Mouse (Mus musculus): ENCODE data around the gene Dbp.

The Dbp gene

GRCm38 (mm10) chr7:45711316-45712021 is 6.6 kb downstream of the Dbp start:
- no peak for DNase-seq (ENCODE audit: low read depth, low spot score)

GRCm38 (mm10) chr7:45712022-45712757 is 7.3 kb downstream of the Dbp start:
- no peak for DNase-seq (ENCODE audit: low read depth, low spot score)

- DNase-seq (ENCODE audit: low read depth, low spot score), result no peak
Measured at GRCm38 (mm10) chr7:45713396-45713795, 8.5 kb downstream of the Dbp start.

- no peak for DNase-seq (ENCODE audit: low read depth, low spot score)
Measured at GRCm38 (mm10) chr7:45713881-45714520, 9.1 kb downstream of the Dbp start.

GRCm38 (mm10) chr7:45714630-45715089 is 9.8 kb downstream of the Dbp start:
- no peak for DNase-seq (ENCODE audit: low read depth, low spot score)

- peak; percentile 98 for DNase-seq (ENCODE audit: low read depth, low spot score)
Measured at GRCm38 (mm10) chr7:45715090-45715708, 10.3 kb downstream of the Dbp start, which contains the start of gene Rpl18. TSS of gene Rpl18 (plus strand) at chr7:45715457.

- DNase-seq (ENCODE audit: low read depth, low spot score), result no peak
Measured at GRCm38 (mm10) chr7:45715741-45716459, 11.0 kb downstream of the Dbp start.

- no peak for DNase-seq (ENCODE audit: low read depth, low spot score)
Measured at GRCm38 (mm10) chr7:45716460-45716857, 11.6 kb downstream of the Dbp start.

GRCm38 (mm10) chr7:45716952-45717917 is 12.3 kb downstream of the Dbp start:
- DNase-seq (ENCODE audit: low read depth, low spot score), result no peak

- DNase-seq (ENCODE audit: low read depth, low spot score), result peak; percentile 99
Measured at GRCm38 (mm10) chr7:45717918-45718297, 13.0 kb downstream of the Dbp start, which contains the start of gene Sphk2. TSS of gene Sphk2 (minus strand) at chr7:45718002.

GRCm38 (mm10) chr7:45718331-45718730 is 13.4 kb downstream of the Dbp start:
- no peak for DNase-seq (ENCODE audit: low read depth, low spot score)

- DNase-seq (ENCODE audit: low read depth, low spot score), result no peak
Measured at GRCm38 (mm10) chr7:45719180-45719579, 14.3 kb downstream of the Dbp start.

GRCm38 (mm10) chr7:45719738-45720412 is 15.0 kb downstream of the Dbp start:
- no peak for DNase-seq (ENCODE audit: low read depth, low spot score)

GRCm38 (mm10) chr7:45720413-45721233 is 15.7 kb downstream of the Dbp start, which contains the start of gene Fam83e:
TSS of gene Fam83e (plus strand) at chr7:45721212.
- DNase-seq (ENCODE audit: low read depth, low spot score), result peak; percentile 38

- DNase-seq (ENCODE audit: low read depth, low spot score), result no peak
Measured at GRCm38 (mm10) chr7:45721234-45721571, 16.3 kb downstream of the Dbp start.

- no peak for DNase-seq (ENCODE audit: low read depth, low spot score)
Measured at GRCm38 (mm10) chr7:45721642-45722347, 16.9 kb downstream of the Dbp start.

- no peak for DNase-seq (ENCODE audit: low read depth, low spot score)
Measured at GRCm38 (mm10) chr7:45722348-45722713, 17.4 kb downstream of the Dbp start.

GRCm38 (mm10) chr7:45723301-45723700 is 18.4 kb downstream of the Dbp start:
- no peak for DNase-seq (ENCODE audit: low read depth, low spot score)
